ENCODE assay signal across 16 mouse cellular contexts in the genomic region with DNA sequence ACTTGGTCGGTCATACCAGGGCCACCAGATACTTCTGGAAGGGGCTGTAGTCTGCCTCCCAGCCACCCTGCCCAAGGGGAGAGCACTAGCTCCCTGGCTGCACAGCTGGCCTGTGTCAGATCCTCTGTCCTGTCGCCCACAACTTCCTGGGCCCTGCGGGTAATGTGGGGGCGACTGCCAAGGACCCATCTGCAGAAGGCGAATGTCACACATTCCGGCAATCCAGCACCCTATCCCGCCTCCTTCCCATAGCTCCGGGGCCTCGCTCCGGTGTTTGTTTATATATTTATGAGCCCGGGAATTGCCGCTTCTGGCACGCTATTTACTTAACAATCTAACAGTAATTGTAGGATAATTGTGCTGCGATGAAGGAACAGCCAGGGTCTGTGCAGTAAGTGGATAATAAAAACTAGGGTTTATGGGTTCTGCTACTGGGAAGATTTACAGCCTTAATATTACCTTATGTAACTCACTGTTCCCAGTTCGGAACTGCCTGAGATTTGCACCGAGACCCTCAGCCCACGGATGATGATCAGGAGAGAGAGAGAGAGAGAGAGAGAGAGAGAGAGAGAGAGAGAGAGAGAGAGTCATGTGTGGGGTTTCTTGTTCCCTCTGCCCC.
DNase-seq lines count a peak whose midpoint lies in the region; ATAC-seq and TF ChIP-seq lines count a peak whose summit lies in the region.
"Had no signal": no experiment of that assay in that cellular context is flagged by ENCODE, and none has a peak within 500 bp of the region (broad histone marks: within the 10 kb centered on the region; RNA-seq: fewer than 3 reads in every experiment).

No protein-coding gene starts in this region.

- TF ChIP-seq CTCF in olfactory bulb, adult 2 months (IDR thresholded peaks at IDR 0.05; ENCODE audit: insufficient read depth, low read depth, low read length): no peak

- DNase-seq in hindbrain, embryonic 14.5 days (ENCODE audit: low spot score): no peak
- peak; percentile 50 to 69 for DNase-seq in left cerebral cortex, adult 18-20 months (ENCODE audit: low spot score in 2 of 2)
- no peak for DNase-seq in gastrocnemius, postnatal 10 days
- DNase-seq: cerebellum, postnatal 10 days; heart, adult 18-20 months; heart, postnatal 14 days; liver had no signal

- WGBS in hindbrain, embryonic 14.5 days: 70% methylated on average over 17 of the region's 17 CpGs
- 84% methylated on average over 17 of the region's 17 CpGs for WGBS in hindbrain, embryonic 12.5 days
- 30% methylated on average over 17 of the region's 17 CpGs for WGBS in olfactory bulb, adult 2 months

- no peak for TF ChIP-seq POLR2A in olfactory bulb, adult 2 months (IDR thresholded peaks at IDR 0.05; ENCODE audit: insufficient read depth, low read depth, low read length)

- H3K4me2 ChIP-seq in hindbrain, embryonic 14.5 days (replicated peaks): no peak overlapping the region
- H3K4me2 ChIP-seq in hindbrain, embryonic 12.5 days (replicated peaks): no peak overlapping the region
- H3K4me2 ChIP-seq: embryonic facial prominence, embryonic 12.5 days; forebrain, embryonic 12.5 days; intestine, embryonic 15.5 days had no signal

- ATAC-seq in hindbrain, embryonic 14.5 days (ENCODE audit: low FRiP score): peak; percentile 46; the same call in 1 of the 2 replicates
- no peak for ATAC-seq in hindbrain, embryonic 12.5 days (ENCODE audit: low FRiP score)
- ATAC-seq in megakaryocyte, adult 5-6 weeks (ENCODE audit: poor library complexity, severe bottlenecking): no peak
- no peak for ATAC-seq in CD4-positive, CD25-positive, alpha-beta regulatory T cell, adult 4 months
- ATAC-seq: intestine, embryonic 15.5 days had no signal

- 0 out of 2 replicates have a peak overlapping the region, but pooled peaks have one; percentile 43 for H3K27ac ChIP-seq in hindbrain, embryonic 14.5 days
- H3K27ac ChIP-seq in hindbrain, embryonic 12.5 days: no peak overlapping the region
- H3K27ac ChIP-seq in olfactory bulb, adult 2 months (ENCODE audit: insufficient read depth, low read depth, low read length): peak overlapping the region; percentile 65
- H3K27ac ChIP-seq: embryonic facial prominence, embryonic 12.5 days; forebrain, embryonic 12.5 days; intestine, embryonic 15.5 days had no signal

- no peak overlapping the region for H3K9ac ChIP-seq in hindbrain, embryonic 14.5 days
- H3K9ac ChIP-seq in hindbrain, embryonic 12.5 days: no peak overlapping the region
- H3K9ac ChIP-seq: embryonic facial prominence, embryonic 12.5 days; forebrain, embryonic 12.5 days; intestine, embryonic 15.5 days had no signal

- no peaks in the 10 kb centered on the region for H3K27me3 ChIP-seq in hindbrain, embryonic 14.5 days (ENCODE audit: control insufficient read depth, insufficient read depth, low read length)
- no peaks in the 10 kb centered on the region for H3K27me3 ChIP-seq in hindbrain, embryonic 12.5 days
- no peaks in the 10 kb centered on the region for H3K27me3 ChIP-seq in megakaryocyte, embryonic 14.5 days (replicated peaks)
- H3K27me3 ChIP-seq: embryonic facial prominence, embryonic 12.5 days had no signal

- H3K36me3 ChIP-seq in hindbrain, embryonic 14.5 days (replicated peaks; ENCODE audit: control insufficient read depth, insufficient read depth): no peaks in the 10 kb centered on the region
- H3K36me3 ChIP-seq in hindbrain, embryonic 12.5 days: no peaks in the 10 kb centered on the region
- H3K36me3 ChIP-seq in megakaryocyte, embryonic 14.5 days (replicated peaks; ENCODE audit: low read length): no peaks in the 10 kb centered on the region
- H3K36me3 ChIP-seq: embryonic facial prominence, embryonic 12.5 days; forebrain, embryonic 12.5 days; G1E; intestine, embryonic 15.5 days had no signal

- H3K4me3 ChIP-seq in hindbrain, embryonic 14.5 days (replicated peaks; ENCODE audit: low read length): no peak overlapping the region
- H3K4me3 ChIP-seq in hindbrain, embryonic 12.5 days: no peak overlapping the region
- peak overlapping the region; percentile 19 for H3K4me3 ChIP-seq in megakaryocyte, embryonic 14.5 days (replicated peaks)
- no peak overlapping the region for H3K4me3 ChIP-seq in olfactory bulb, adult 2 months (ENCODE audit: insufficient read depth, low read depth, low read length)
- H3K4me3 ChIP-seq: embryonic facial prominence, embryonic 12.5 days; forebrain, embryonic 12.5 days; intestine, embryonic 15.5 days had no signal

- no peaks in the 10 kb centered on the region for H3K4me1 ChIP-seq in hindbrain, embryonic 14.5 days (replicated peaks; ENCODE audit: control insufficient read depth, insufficient read depth, low read length)
- H3K4me1 ChIP-seq in hindbrain, embryonic 12.5 days: no peaks in the 10 kb centered on the region
- no peaks in the 10 kb centered on the region; the same call in 1 of the 2 replicates for H3K4me1 ChIP-seq in megakaryocyte, embryonic 14.5 days
- peaks cover 29% of the 10 kb centered on the region for H3K4me1 ChIP-seq in olfactory bulb, adult 2 months (ENCODE audit: control insufficient read depth, insufficient read depth, low read length)
- H3K4me1 ChIP-seq: embryonic facial prominence, embryonic 12.5 days; forebrain, embryonic 12.5 days had no signal

- H3K9me3 ChIP-seq in hindbrain, embryonic 14.5 days (ENCODE audit: control insufficient read depth, low read length): no peaks in the 10 kb centered on the region
- H3K9me3 ChIP-seq in hindbrain, embryonic 12.5 days (replicated peaks): no peaks in the 10 kb centered on the region
- peaks cover 93% of the 10 kb centered on the region for H3K9me3 ChIP-seq in megakaryocyte, embryonic 14.5 days
- H3K9me3 ChIP-seq: embryonic facial prominence, embryonic 12.5 days; forebrain, embryonic 12.5 days; intestine, embryonic 15.5 days had no signal

Comparison
In these comparisons a context has a peak if more than half of its experiments do, and no peak if none do; other contexts are left out.
1. DNase-seq: peak in left cerebral cortex, adult 18-20 months (2 of 2); none in hindbrain, embryonic 14.5 days (single experiment) and gastrocnemius, postnatal 10 days (single experiment).